Mouse (Mus musculus) heart, embryonic 10.5 days (tissue): ENCODE data around the gene H2-DMa. TPM values are rescaled to one million over a fixed set of nuclear protein-coding genes. Genes with fewer than 3 reads are reported as not detected.

Experiments
- DNase-seq: peaks from one replicate; pipeline ENCODE4 v3.0.0-alpha.2; 2017; ENCODE audit warnings: low spot score
- H3K27ac ChIP-seq: fragments of 300-500 bp; sonication (generic); 2 replicates; pipeline ENCODE4 v1.5.1; 2016; ENCODE audit warnings: mild to moderate bottlenecking
- H3K27me3 ChIP-seq: fragments of 300-500 bp; sonication (generic); 2 replicates; pipeline ENCODE4 v1.6.1; 2016; ENCODE audit warnings: mild to moderate bottlenecking; ENCODE audit not compliant: poor library complexity, insufficient read depth, severe bottlenecking
- H3K36me3 ChIP-seq: fragments of 300-500 bp; sonication (generic); 2 replicates; pipeline ENCODE4 v1.6.1; 2016; ENCODE audit warnings: mild to moderate bottlenecking, moderate library complexity
- H3K4me1 ChIP-seq: fragments of 300-500 bp; sonication (generic); 2 replicates; pipeline ENCODE4 v1.6.1; 2016; ENCODE audit warnings: mild to moderate bottlenecking
- H3K4me3 ChIP-seq: fragments of 300-500 bp; sonication (generic); 2 replicates; pipeline ENCODE4 v1.5.1; 2016; ENCODE audit warnings: mild to moderate bottlenecking, moderate library complexity
- H3K9me3 ChIP-seq: fragments of 300-500 bp; sonication (generic); 2 replicates; pipeline ENCODE4 v1.6.1; 2016; ENCODE audit warnings: mild to moderate bottlenecking, moderate library complexity
- WGBS: fragments of 180-500 bp; shearing (Covaris S2); methylation state at CpG from one replicate; pipeline ENCODE4 v1.1.7; 2016; 5-methylcytosine and 5-hydroxymethylcytosine counted together
- polyA plus RNA-seq: library from polyadenylated mRNA; unstranded; fragments of >200 nt; fragmentation: Nextera tagmentation; extraction: Ambion mirVana; gene quantifications from 2 replicates; pipeline ENCODE4 v1.2.1, GENCODE M21; 2016

The H2-DMa gene
- polyA plus RNA-seq, 1 experiment from 2014 or later = 7.1 TPM

DNA sequence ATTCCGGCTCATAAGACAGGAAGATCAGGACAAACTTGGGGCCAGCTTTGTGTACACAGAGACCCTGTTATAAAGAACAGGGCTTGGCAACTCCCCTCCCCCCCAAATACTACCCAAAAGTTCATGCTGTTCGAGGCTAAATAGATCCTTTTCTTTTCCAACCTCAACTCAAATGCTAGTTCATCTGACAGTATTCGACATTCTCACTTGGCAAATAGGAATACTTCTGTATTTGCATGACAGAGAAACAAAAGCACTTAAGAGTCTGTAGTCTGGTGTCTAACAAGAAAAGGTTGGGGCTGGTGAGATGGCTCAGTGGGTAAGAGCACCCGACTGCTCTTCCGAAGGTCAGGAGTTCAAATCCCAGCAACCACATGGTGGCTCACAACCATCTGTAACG is 10.9 kb upstream of the H2-DMa start:
- H3K4me1 ChIP-seq = no peaks in the 10 kb centered on the region
- no peak overlapping the region for H3K4me3 ChIP-seq
- no peak for DNase-seq
- peaks cover 45% of the 10 kb centered on the region for H3K36me3 ChIP-seq
- no peaks in the 10 kb centered on the region for H3K9me3 ChIP-seq
- no peak overlapping the region for H3K27ac ChIP-seq
- no peaks in the 10 kb centered on the region for H3K27me3 ChIP-seq
- 89% methylated on average over 5 of the region's 6 CpGs for WGBS

- no peaks in the 10 kb centered on the region for H3K4me1 ChIP-seq
- peaks cover 53% of the 10 kb centered on the region for H3K36me3 ChIP-seq
- no peak overlapping the region for H3K4me3 ChIP-seq
- WGBS = 76% methylated on average over 14 of the region's 14 CpGs
- DNase-seq = no peak
- H3K27me3 ChIP-seq = no peaks in the 10 kb centered on the region
- H3K27ac ChIP-seq = no peak overlapping the region
- no peaks in the 10 kb centered on the region for H3K9me3 ChIP-seq
These were observed 10.1 kb upstream of the H2-DMa start for GRCm38 (mm10) chr17:34109038-34109805.

DNA sequence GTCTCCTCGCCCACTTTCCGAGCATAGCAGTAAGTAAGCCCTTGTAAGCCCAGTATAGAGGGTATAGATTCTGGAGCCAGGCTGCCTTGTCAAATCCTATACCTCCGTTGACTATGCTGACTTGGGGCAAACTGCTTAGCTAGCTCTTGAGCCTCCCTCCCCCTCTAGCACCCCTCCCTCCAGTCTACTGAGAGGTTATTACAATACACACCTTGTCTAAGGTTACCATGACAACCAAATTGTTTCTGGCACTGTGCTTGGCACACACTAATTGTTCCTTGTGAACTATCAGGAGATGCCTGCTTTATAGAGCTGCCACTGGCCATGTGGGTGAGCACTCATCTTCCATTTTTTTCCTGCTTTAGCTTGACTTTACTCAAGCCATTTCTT is 9.5 kb upstream of the H2-DMa start:
- H3K4me1 ChIP-seq = no peaks in the 10 kb centered on the region
- no peak overlapping the region for H3K4me3 ChIP-seq
- H3K9me3 ChIP-seq = no peaks in the 10 kb centered on the region
- no peak for DNase-seq
- 78% methylated on average over 3 of the region's 3 CpGs for WGBS
- H3K36me3 ChIP-seq = peaks cover 59% of the 10 kb centered on the region
- no peaks in the 10 kb centered on the region for H3K27me3 ChIP-seq
- H3K27ac ChIP-seq = no peak overlapping the region

- Histone ChIP-seq H3K27me3 (no peaks in the 10 kb centered on the region), H3K4me3 (no peak overlapping the region), H3K27ac (no peak overlapping the region), H3K36me3 (peaks cover 64% of the 10 kb centered on the region), H3K4me1 (no peaks in the 10 kb centered on the region), H3K9me3 (no peaks in the 10 kb centered on the region)
- WGBS = 53% methylated on average over 8 of the region's 8 CpGs
- DNase-seq = no peak
These were observed 9.0 kb upstream of the H2-DMa start for GRCm38 (mm10) chr17:34110309-34110708.

DNA sequence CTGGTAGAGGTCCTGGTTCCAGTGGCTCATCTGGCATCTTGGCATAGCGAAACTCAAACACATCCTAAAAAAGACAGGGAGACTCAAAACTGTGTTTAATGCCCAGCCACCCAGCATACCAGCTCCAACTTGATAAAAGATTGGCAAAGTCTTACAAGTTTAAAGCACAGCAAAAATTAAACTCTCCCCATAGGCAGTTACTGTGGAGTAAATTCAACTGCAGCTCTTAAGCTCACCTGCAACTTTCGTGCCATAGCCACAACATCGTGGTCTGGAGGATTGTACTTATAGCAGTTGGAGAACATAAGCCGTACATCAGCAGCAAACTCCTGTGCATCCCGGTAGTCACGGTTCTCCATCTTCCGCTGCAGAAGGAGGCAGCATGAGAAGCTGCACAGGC is 5.2 kb upstream of the H2-DMa start:
- WGBS = 93% methylated on average over 7 of the region's 7 CpGs
- Histone ChIP-seq H3K9me3 (no peaks in the 10 kb centered on the region), H3K27ac (no peak overlapping the region), H3K4me3 (0 out of 2 replicates have a peak overlapping the region, but pooled peaks have one; percentile 1), H3K36me3 (peaks cover 98% of the 10 kb centered on the region), H3K27me3 (no peaks in the 10 kb centered on the region), H3K4me1 (peaks cover 9% of the 10 kb centered on the region)
- DNase-seq = no peak

DNA sequence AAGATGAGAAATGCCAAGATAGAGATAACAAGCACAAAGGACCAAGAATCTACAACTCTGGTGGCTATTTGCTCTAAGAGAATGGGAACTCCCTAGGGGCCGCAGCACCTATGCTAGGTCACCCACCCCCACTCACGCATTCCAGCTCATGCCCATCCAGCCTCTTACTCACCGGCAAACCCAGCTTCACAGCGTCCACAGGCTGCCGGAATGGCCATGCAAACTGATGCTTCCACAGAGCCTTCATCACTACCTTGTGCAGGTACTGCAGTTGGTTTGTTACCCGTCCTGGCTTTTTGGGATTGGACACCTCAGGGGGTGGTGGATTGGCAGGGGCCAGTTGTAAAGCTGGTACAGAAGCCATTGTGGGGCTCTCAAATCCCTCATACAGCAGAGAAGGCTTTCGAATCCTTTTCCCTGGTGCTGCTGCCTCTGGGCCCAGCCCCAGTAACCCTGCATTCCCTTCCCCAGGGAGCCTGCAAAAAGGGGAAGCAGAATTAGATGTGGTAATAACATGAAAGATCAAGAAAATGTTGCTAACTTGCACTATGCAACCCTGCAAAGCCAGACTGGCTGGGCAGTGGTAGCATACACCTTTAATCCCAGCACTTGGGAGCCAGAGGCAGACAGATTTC is 2.5 kb upstream of the H2-DMa start:
- Histone ChIP-seq H3K4me3 (peak overlapping the region; percentile 83), H3K36me3 (peaks cover 75% of the 10 kb centered on the region), H3K27ac (no peak overlapping the region; the same call in 1 of the 2 replicates), H3K4me1 (peaks cover 9% of the 10 kb centered on the region), H3K27me3 (no peaks in the 10 kb centered on the region), H3K9me3 (no peaks in the 10 kb centered on the region)
- DNase-seq = no peak
- WGBS = 51% methylated on average over 7 of the region's 7 CpGs

DNA sequence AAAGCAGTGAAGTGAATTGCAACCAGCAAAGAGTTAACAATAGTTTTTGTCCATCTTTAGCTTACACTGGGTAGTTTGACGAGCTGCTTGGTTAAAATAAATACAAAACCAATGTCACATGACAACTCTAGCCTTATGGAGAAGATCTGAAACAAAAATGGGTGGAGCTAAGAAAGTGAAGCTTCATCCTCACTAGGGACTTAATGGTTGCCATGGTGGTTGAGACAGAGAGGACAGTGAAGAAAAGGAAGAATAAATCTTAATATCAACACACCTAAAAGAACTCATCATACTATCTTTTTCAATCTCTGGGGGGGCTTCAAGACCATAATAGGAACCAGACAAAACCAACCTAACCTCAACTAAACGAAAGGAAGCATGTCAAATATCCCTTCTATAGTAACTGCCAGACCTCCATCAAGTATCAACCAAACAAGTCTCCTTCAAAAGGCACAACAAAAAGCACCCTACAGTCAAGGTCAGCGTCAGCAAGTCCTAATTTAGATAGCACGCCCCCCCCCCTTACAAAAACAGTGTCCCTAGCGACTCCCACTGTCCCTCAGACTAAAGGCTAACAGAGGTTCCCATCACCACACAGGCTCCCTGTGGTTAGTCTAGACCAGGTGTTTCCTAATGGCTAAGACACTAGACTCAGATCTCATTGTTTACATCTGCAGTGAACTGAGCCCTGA is 1.8 kb upstream of the H2-DMa start:
- Histone ChIP-seq H3K9me3 (no peaks in the 10 kb centered on the region), H3K27ac (peak overlapping the region; percentile 98), H3K4me3 (peak overlapping the region; percentile 83), H3K36me3 (peaks cover 68% of the 10 kb centered on the region), H3K27me3 (no peaks in the 10 kb centered on the region), H3K4me1 (peaks cover 9% of the 10 kb centered on the region)
- no peak for DNase-seq
- under 1% methylated on average over 5 of the region's 5 CpGs for WGBS

DNA sequence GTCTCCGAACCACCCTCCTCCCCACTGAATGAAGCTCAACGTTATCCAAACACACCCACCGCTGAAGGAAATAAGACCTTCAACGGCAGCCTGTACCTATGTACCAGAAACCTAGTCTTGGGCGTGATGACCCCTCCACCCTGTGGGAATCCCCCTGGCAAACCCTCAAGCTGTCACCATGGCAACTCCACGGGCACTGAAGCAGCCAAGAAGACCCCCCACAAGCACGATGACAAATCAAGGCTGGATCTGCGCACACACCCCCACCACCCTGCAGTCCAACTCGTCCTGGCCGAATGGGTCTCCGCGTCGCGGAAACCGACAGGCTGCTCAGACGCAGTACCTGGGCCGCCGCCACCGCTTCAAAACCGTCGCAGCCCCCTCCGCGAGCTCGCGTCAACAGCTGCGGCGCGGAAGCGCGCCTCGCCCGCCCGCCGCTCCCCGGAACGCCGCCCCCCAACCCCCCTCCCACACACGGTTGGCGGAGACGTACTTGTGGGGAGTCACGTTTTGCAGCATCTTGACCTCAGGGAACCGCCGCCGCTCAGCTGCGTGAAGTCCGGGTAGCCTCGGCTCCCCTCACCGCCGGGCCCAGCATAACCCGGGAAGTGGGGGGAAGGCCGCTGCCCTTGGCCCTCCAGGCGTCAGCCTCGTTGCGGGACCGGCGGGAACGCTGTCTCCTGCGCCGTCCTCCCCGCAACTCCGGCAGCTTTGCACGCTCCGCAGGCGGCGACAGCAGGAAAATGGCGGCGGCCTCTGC is 1.0 kb upstream of the H2-DMa start:
- Histone ChIP-seq H3K9me3 (no peaks in the 10 kb centered on the region), H3K36me3 (peaks cover 61% of the 10 kb centered on the region), H3K27me3 (no peaks in the 10 kb centered on the region), H3K4me3 (peak overlapping the region; percentile 83), H3K4me1 (peaks cover 9% of the 10 kb centered on the region), H3K27ac (peak overlapping the region; percentile 98)
- DNase-seq = no peak
- under 1% methylated on average over 67 of the region's 67 CpGs for WGBS

DNA sequence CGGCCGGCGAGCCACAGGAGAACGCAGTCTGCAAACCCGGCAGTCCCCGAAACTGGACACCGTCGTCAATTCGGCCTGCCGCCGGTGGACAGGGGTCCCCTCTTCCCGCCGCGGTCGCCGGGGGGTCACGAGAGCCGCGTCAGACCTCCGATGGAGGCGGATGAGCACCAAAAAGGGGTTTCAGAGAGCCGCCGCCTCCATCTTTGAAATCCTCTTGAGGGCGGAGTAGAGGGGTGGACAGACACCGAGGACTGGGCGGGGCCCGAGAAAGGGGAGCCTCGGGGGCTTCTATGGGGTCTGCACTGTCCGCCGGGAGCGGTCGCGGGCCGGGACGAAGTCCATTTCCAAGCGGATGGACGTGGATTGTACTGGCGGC is 480 bp upstream of the H2-DMa start:
- H3K27me3 ChIP-seq = no peaks in the 10 kb centered on the region
- H3K4me1 ChIP-seq = peaks cover 14% of the 10 kb centered on the region
- DNase-seq = no peak
- H3K4me3 ChIP-seq = peak overlapping the region; percentile 83
- peaks cover 55% of the 10 kb centered on the region for H3K36me3 ChIP-seq
- peak overlapping the region; percentile 98 for H3K27ac ChIP-seq
- no peaks in the 10 kb centered on the region for H3K9me3 ChIP-seq
- WGBS = under 1% methylated on average over 37 of the region's 38 CpGs

DNA sequence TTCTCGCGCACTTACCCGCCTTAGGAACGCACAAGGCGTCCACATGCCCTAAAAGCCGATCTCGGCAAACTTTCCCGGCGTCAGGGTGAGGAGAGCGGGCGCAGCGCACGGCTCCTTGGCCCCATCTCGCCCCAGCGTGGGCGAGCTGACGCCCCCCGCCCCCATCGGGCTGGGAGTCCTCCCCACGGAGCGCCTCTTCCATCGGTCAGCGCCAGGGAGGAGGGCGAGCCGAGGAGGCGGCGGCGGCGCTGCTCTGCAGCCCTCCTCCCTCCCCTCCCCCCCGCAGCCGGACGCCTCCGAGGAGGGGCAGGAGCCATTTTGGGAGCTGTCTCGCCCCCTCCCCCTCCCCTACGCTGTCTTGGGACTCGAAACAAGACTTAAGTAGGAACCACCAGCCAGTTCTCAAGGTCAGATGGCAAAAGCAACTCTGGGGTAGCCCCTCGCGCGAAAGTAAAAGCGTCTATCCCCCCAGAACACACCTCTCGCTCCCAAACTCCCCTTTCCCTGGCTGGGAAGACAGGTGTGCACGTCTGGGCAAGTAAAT is 911 bp downstream of the H2-DMa start:
- Histone ChIP-seq H3K36me3 (peaks cover 41% of the 10 kb centered on the region), H3K27ac (peak overlapping the region; percentile 98), H3K4me3 (peak overlapping the region; percentile 83), H3K9me3 (no peaks in the 10 kb centered on the region), H3K27me3 (no peaks in the 10 kb centered on the region), H3K4me1 (peaks cover 21% of the 10 kb centered on the region)
- 3% methylated on average over 41 of the region's 42 CpGs for WGBS
- DNase-seq = peak; percentile 90

- Histone ChIP-seq H3K4me1 (peaks cover 21% of the 10 kb centered on the region), H3K36me3 (peaks cover 36% of the 10 kb centered on the region), H3K27ac (peak overlapping the region; percentile 98), H3K4me3 (peak overlapping the region; percentile 83), H3K9me3 (no peaks in the 10 kb centered on the region), H3K27me3 (no peaks in the 10 kb centered on the region)
- DNase-seq = no peak
- WGBS = 0% methylated on average over 31 of the region's 31 CpGs
These were observed 1.5 kb downstream of the H2-DMa start for GRCm38 (mm10) chr17:34120814-34121171.

DNA sequence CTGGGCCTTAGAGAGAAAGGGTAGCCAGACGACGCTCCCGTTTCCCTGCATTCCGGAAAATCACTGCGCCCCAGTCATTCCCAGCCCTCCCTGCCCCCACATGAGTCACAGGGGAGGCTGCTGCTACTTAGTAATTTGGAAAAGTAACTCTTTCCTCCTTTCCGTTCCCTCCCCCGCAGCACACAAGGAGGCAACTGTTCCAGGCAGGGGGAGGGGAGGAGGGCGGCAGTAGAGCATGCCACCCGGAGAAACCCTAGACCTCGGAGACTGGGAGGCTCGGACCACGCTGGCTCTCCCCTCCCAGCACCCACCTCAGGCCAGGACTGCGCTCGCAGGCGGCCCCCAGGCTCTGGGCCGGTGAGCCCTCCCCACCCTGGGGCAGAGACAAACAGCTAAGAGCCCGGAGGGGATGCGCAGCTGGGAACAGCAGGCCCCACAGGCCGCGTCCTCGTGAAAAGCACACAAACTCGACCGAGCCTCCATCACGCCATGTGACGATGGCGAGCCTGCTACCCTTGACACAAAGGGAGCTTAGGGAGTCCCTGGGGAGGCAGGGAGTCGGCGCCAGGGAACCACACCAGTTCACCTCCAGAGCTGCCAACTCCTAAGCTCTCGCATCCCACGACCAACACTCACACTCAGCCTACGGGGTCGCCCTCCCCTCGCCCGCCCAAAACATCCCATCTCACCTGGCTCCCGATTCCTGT is 2.0 kb downstream of the H2-DMa start:
- WGBS = under 1% methylated on average over 35 of the region's 35 CpGs
- H3K27ac ChIP-seq = peak overlapping the region; percentile 98
- peaks cover 34% of the 10 kb centered on the region for H3K36me3 ChIP-seq
- H3K27me3 ChIP-seq = no peaks in the 10 kb centered on the region
- DNase-seq = peak; percentile 93
- no peaks in the 10 kb centered on the region for H3K9me3 ChIP-seq
- peak overlapping the region; percentile 83 for H3K4me3 ChIP-seq
- H3K4me1 ChIP-seq = peaks cover 21% of the 10 kb centered on the region
